Mouse (Mus musculus) CD8-positive naive resting alpha-beta T cell, adult 2 months (primary cell): ENCODE measurements around the gene Pigt.

ENCODE experiments used
- DNase-seq, 2 experiments: peaks; one replicate each; pipeline ENCODE4 v3.0.0; 2022; ENCODE audit warnings: low read depth in 2 of 2, low spot score in 2 of 2

Gene Pigt

DNA sequence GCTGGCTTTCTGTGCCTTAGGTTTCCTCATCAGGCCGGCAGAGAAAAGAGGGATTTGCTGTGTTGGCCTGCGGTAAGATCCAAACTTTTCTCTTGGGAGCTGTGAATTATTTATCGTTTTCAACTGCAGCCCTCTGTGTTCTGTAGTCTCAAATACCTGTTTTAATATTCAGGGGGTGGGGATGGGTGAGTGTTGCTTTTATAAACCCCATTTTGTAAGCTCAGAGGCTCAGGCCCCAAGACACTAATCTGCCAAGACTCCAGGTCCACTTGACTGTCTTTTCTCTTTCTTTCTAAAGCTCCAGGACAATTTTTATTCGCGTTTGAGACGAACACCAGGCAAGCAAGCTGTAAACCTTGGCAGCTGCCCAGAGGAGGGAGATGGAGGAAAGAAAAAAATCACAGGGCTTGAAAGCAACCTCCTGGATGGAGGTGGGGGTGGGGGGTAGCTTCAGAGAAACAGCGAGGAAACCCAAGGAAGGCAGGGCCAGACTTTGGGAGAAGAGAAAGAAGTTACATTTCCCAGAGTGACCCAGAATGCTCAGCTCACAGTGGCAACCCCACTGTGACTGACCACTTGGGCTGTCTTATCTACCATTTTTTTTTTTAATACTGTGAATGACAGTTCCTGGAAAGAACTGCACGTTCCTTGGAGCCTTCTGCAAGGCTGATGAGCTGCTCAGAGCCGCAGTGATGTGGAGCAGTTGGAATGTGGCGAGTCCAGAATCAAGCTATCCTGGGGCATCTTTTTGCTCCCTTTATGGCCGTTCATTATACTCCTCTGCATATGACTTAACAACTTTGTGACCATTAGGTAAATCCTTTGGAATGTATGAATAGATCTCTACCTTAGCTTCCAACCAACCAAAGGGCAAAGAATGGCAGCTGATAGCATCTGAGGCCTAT lies 21.2 kb downstream of the Pigt start:
- DNase-seq, result no peak

DNA sequence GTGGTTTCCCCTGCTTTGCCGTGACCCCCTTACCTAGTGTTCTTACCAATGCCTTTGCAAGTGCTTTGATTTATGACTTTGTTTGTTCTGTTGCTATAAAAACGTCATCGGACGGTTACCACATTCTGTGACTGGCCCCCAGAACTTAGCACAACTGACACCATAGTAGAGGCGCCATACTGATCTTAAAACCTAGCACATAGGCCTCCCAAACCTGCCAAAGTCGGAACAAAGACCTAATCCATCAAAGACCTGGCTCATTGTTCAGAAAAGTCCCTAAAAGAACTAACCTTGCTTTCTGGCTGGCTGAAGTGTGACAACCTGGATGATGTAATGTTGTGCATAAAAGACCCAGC lies 21.8 kb downstream of the Pigt start:
- no peak for DNase-seq

- DNase-seq, result no peak
Measured at GRCm38 (mm10) chr2:164520782-164521181, 23.5 kb downstream of the Pigt start.

DNA sequence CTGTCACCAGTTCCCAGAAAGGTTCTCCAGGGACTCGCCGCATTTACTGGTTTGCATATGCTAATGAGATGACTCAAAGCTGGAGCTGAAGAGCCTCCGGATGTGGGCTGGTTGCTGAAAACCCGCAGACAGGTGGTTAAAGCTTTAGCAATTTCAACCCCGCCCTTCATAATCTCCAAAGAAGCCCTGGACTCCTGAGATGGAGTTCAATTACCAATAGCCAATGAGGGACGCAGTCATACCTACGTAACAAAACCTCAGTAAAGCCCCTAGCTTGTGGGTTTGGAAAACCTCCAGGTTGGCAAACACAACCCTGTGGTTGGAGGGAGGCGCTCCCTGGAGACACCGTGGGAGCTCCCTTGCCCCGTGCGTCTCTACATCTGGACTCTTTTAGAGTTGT lies 24.5 kb downstream of the Pigt start:
- peak; percentile 73 to 77 for DNase-seq

DNA sequence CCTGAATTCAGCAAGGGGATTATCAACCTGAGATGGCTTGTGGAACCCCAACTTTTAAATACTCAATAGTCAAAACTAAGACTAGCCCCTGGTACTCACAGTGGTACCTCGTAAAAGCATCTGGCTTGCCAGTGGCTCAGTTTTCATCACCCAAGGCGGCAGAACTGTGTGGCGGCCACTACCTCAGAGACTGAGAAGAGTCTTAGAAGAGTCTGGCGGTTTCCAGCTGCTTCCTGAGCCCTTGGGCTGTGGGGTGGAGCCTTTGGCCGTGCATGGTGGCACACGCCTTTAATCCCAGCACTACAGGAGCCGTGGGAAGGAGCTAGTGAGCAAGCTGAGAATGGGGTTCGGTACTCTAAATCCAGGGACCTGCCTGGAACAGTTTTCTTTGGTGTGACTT lies 25.0 kb downstream of the Pigt start:
- DNase-seq, result no peak

DNA sequence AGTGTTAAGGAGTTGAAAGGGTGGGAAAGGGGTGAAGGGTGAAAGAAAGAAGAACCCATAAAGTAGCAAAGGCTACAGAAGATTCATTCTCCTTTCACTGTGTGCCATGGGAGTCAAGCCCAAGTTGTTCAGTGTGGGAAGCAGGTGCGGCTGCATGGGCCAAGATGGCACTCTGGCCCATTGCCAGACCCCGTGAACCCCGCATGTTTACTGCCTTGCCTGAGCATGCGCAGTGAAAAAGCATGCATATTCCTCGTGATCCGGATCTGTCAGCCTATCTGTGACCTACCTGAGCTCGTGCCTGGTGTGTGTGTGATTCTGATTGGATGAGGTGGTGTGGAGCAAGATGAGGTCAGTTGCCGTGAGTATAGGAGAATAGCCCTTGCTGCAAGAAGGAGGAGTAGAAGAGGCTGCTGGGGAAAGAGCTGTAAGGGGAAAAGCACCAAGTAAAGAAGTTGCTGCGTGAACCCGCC lies 26.0 kb downstream of the Pigt start:
- no peak for DNase-seq

DNA sequence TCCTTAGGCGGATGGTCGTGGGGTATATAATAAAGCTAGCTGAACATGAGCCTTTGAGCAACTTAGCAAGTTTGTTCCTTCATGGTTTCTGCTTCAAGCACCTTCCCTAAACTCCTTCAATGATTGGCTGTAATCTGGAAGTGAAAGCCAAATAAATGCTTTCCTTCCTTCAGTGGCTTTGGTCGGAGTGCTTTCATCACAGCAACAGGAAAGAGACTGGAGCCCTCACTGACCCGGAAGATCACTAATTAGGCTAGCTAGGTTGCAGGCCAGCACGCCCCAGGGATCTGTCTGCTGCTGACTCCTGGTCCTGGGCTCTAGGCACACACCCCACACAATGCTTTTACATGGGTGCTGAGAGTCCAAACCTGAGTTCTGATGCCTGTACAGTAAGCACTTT lies 31.2 kb downstream of the Pigt start:
- DNase-seq, result no peak

GRCm38 (mm10) chr2:164531169-164531568 lies 33.8 kb downstream of the Pigt start:
- peak; percentile 68 to 79 for DNase-seq

DNA sequence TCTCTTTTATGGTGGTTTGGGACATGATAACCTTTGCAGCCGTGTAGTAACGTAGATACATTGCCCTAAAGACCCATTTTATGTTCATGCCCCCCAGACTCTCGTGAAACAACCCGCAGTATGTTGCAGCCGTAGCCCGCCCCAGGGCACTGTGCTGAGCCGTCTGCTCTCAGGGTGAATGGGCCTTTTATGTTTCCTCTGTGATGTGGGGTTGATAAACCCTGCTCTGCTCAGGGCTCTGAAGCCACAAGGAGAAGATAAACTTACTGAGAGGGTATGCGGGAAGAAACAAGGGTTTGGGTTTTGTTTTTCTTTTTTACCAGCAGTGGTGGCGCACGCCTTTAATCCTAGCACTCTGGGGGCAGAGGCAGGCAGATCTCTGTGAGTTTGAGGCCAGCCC lies 37.0 kb downstream of the Pigt start:
- DNase-seq, result peak; percentile 16 to 38

DNA sequence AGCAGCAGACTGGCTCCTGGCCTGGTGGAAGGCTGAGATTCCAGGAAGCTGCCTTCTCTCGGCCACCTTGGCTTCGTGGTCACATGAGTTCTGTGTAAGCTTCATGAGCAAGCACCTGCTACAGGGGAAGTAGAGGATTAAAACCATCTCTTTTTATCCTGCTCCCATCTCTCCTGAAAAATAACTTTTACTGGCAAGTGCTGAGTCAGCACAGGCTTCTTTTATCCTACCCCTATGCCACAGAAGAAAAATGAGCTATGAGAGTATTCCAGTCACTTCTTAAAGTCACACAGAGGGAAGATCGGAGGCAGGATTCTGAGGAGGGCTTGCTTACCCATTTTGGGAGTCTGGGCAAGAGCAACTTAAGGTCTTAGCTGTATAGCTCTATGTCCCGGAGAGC lies 39.7 kb downstream of the Pigt start:
- DNase-seq, result no peak

DNA sequence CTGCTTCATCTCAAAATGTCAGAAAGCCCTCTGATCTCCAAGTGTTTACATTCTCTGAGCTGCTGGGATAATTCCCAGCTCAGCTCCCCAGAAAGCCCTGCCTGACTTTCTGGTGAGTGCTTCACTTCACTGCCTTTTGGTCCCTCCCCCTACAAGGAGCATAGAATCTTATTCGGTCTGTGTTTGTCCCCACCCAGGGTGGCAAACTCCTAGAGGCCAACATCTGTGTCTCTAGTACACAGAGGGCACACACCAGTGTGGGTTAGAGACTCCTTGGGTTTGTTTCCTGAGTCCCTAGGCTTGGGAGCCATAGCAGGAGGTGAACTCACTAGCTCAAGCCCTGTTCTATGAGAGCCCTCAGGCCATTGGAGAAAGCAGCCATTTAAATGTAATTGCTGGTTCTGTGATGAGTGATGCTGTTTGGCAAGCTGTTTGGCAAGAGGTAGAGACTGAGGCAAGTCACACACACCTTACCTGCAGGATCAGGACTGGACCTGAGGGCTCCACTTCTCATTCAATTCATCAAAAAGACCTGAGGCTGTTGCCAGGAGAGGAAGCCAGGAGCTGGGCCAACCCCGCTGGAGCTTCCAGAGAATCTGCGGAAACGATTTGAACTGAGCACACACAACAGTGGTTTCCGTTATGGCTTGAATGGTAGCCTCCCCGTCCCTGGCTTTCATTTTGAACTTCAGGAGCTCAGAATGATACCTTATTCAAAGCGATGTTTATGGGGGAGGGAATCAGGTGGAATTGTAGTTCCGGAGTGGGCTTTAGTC lies 43.5 kb downstream of the Pigt start:
- DNase-seq, result no peak

DNA sequence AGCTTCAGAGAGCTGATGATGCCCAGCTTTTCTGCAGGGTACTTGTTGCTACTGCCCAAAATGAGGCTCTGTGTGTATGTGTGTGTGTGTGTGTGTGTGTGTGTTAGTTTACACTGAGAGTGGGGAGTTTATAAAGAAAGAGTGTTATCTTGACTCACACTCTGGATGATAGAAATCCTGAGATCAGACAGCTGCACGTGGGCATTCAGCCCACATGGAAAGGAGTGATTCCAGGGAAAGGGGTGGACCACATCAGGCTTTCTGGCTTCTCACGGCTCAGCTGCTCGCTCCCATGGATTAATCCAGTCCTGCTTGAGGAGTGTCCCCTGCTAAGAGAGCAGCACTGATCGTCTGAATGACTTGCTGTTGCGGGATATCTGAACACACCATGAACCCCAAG lies 44.8 kb downstream of the Pigt start:
- no peak for DNase-seq

- DNase-seq, result no peak
Measured at GRCm38 (mm10) chr2:164542598-164542997, 45.3 kb downstream of the Pigt start.

DNA sequence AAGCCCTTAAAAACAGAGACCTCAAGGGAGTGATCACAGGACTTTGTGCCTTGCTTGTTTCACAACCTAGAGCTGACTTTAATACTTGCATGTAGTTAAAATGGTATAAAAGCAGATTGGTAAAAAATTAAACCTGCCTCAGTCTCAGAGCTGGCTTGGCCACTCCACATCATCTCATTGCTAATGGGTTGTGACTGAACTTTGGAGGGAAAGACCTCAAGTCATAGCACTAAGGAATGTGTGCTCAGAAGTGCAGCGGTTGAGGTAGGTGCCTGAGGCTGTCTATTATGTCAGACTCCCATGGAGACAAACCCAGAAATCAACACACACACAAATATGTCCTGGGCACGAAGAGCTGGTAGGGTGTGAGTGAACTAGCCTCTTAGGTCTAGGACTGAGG lies 46.4 kb downstream of the Pigt start:
- DNase-seq, result no peak

- no peak for DNase-seq
Measured at GRCm38 (mm10) chr2:164544454-164545097, 47.3 kb downstream of the Pigt start.

GRCm38 (mm10) chr2:164549338-164549737 lies 52.0 kb downstream of the Pigt start:
- no peak for DNase-seq

- DNase-seq, result no peak
Measured at GRCm38 (mm10) chr2:164549963-164550894, 52.9 kb downstream of the Pigt start.

- no peak for DNase-seq
Measured at GRCm38 (mm10) chr2:164550895-164551269, 53.6 kb downstream of the Pigt start.

DNA sequence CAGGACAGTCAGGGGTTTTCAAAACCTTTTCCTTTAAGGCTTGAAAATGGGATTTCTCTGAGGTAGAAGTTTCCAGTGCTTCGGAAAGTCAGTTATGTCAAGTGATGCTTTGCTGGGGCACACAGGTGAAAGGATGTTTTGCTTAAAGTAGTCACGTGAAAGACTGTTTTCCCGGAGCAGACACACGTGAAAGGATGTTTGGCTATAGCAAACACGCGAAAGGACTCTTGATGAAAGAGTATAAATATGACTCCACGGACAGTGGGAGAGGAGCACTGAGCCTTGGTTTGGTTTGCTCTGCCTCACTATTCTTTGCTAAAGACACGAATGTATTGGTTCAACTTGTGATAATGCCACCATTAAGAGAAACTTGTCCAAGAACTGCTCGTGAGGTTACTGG lies 54.2 kb downstream of the Pigt start:
- no peak for DNase-seq
